Mouse (Mus musculus) lung, postnatal 0 days (tissue): ENCODE results near the gene Aff3.

Experiments
- CTCF ChIP-seq: IDR thresholded peaks from 2 replicates; pipeline ENCODE4 v1.5.1; 2016; ENCODE audit warnings: antibody characterized with exemption, mild to moderate bottlenecking
- EP300 ChIP-seq: IDR thresholded peaks from 2 replicates; pipeline ENCODE4 v1.6.1; 2016; ENCODE audit warnings: antibody characterized with exemption, mild to moderate bottlenecking, control low read depth

DNA sequence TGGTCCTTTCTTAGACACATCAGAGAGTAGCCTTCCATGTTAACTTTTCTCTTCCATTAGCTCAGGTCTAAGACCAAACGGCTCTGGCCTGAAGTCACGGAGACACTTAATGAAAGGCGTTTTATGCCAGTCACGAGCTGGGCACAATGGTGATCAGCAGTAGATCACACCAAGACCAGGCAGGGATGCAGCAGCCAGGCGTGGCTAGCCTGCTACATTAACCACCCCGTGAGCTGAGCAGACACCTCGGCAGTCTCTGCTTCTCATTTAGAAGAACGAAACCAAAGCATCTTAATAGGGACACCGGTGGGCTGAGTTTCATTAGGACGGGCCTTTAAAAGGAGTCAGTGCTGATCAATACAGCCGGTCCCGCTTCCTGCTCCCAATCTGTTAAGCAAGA lies 247.6 kb downstream of the Aff3 start:
- TF ChIP-seq CTCF (no peak), EP300 (no peak)
